Mouse (Mus musculus) erythroblast, embryonic 14.5 days (primary cell): ENCODE data around the gene Fbxo31. TPM values are rescaled to one million over a fixed set of nuclear protein-coding genes. Genes with fewer than 3 reads are reported as not detected.
A peak's percentile ranks its signal among the peaks of the same experiment; 100 is the strongest.

Source experiments
- H3K27me3 ChIP-seq: 2 replicates; pipeline ENCODE4 v1.6.1; 2012; ENCODE audit warnings: inconsistent platforms; ENCODE audit not compliant: control insufficient read depth
- H3K36me3 ChIP-seq: 2 replicates; pipeline ENCODE4 v1.6.1; 2012; ENCODE audit warnings: mild to moderate bottlenecking, inconsistent platforms; ENCODE audit not compliant: control insufficient read depth
- H3K4me1 ChIP-seq: 2 replicates; pipeline ENCODE4 v1.6.1; 2012; ENCODE audit warnings: inconsistent platforms; ENCODE audit not compliant: control insufficient read depth
- H3K4me3 ChIP-seq: replicated peaks from 2 replicates; pipeline ENCODE3; 2012; ENCODE audit warnings: moderate library complexity, mild to moderate bottlenecking, inconsistent platforms
- H3K9me3 ChIP-seq: 2 replicates; pipeline ENCODE4 v1.6.1; 2012; ENCODE audit warnings: low read length, inconsistent platforms, mixed read lengths; ENCODE audit not compliant: control insufficient read depth
- GATA1 ChIP-seq: IDR thresholded peaks from 2 replicates; pipeline ENCODE4 v1.6.1; 2012; ENCODE audit warnings: low read length, inconsistent platforms, mixed read lengths
- TAL1 ChIP-seq: IDR thresholded peaks from 3 replicates; pipeline ENCODE4 v1.6.1; 2012; ENCODE audit warnings: low read length, inconsistent platforms, mixed read lengths
- polyA plus RNA-seq: library from polyadenylated mRNA; stranded (reverse); fragments of >175 nt; gene quantifications from 2 replicates; pipeline ENCODE4 v1.2.3, GENCODE M21; 2012

Gene Fbxo31
- polyA plus RNA-seq, 1 experiment = 1.6 TPM

GRCm38 (mm10) chr8:121575661-121576060 lies 2.9 kb downstream of the Fbxo31 start:
- H3K36me3 ChIP-seq = peaks cover 9% of the 10 kb centered on the region
- no peak for TF ChIP-seq GATA1
- no peak for TF ChIP-seq TAL1
- peaks cover 79% of the 10 kb centered on the region for H3K4me1 ChIP-seq
- no peak overlapping the region for H3K4me3 ChIP-seq
- no peaks in the 10 kb centered on the region; the same call in 1 of the 2 replicates for H3K9me3 ChIP-seq
- H3K27me3 ChIP-seq = no peaks in the 10 kb centered on the region; the same call in 1 of the 2 replicates

- H3K36me3 ChIP-seq = peaks cover 14% of the 10 kb centered on the region
- peaks cover 71% of the 10 kb centered on the region for H3K4me1 ChIP-seq
- no peak overlapping the region for H3K4me3 ChIP-seq
- no peaks in the 10 kb centered on the region for H3K9me3 ChIP-seq
- no peaks in the 10 kb centered on the region for H3K27me3 ChIP-seq
- TF ChIP-seq TAL1 (no peak), GATA1 (no peak)
Measured at GRCm38 (mm10) chr8:121573275-121573674, 5.3 kb downstream of the Fbxo31 start.

GRCm38 (mm10) chr8:121572121-121572520 lies 6.5 kb downstream of the Fbxo31 start:
- Histone ChIP-seq H3K4me1 (peaks cover 62% of the 10 kb centered on the region), H3K4me3 (no peak overlapping the region), H3K9me3 (no peaks in the 10 kb centered on the region), H3K36me3 (peaks cover 14% of the 10 kb centered on the region), H3K27me3 (no peaks in the 10 kb centered on the region)
- TF ChIP-seq TAL1 = no peak
- TF ChIP-seq GATA1 = no peak

- H3K36me3 ChIP-seq = peaks cover 21% of the 10 kb centered on the region
- TF ChIP-seq TAL1 = no peak
- TF ChIP-seq GATA1 = no peak
- peak overlapping the region; percentile 2 for H3K4me3 ChIP-seq
- H3K9me3 ChIP-seq = no peaks in the 10 kb centered on the region
- H3K4me1 ChIP-seq = peaks cover 53% of the 10 kb centered on the region
- H3K27me3 ChIP-seq = no peaks in the 10 kb centered on the region
Measured at GRCm38 (mm10) chr8:121570801-121571200, 7.8 kb downstream of the Fbxo31 start.

GRCm38 (mm10) chr8:121570335-121570734 lies 8.3 kb downstream of the Fbxo31 start:
- Histone ChIP-seq H3K4me3 (peak overlapping the region; percentile 2), H3K27me3 (no peaks in the 10 kb centered on the region), H3K4me1 (peaks cover 53% of the 10 kb centered on the region), H3K36me3 (peaks cover 25% of the 10 kb centered on the region), H3K9me3 (no peaks in the 10 kb centered on the region)
- TF ChIP-seq TAL1 (no peak), GATA1 (no peak)

- H3K4me3 ChIP-seq = no peak overlapping the region
- peaks cover 36% of the 10 kb centered on the region for H3K4me1 ChIP-seq
- H3K9me3 ChIP-seq = no peaks in the 10 kb centered on the region
- peaks cover 31% of the 10 kb centered on the region for H3K36me3 ChIP-seq
- H3K27me3 ChIP-seq = no peaks in the 10 kb centered on the region
- TF ChIP-seq TAL1 (no peak), GATA1 (no peak)
Measured at GRCm38 (mm10) chr8:121568321-121568720, 10.3 kb downstream of the Fbxo31 start.

- Histone ChIP-seq H3K27me3 (no peaks in the 10 kb centered on the region), H3K36me3 (peaks cover 55% of the 10 kb centered on the region), H3K4me3 (no peak overlapping the region), H3K9me3 (no peaks in the 10 kb centered on the region), H3K4me1 (peaks cover 7% of the 10 kb centered on the region)
- TF ChIP-seq TAL1 = no peak
- no peak for TF ChIP-seq GATA1
Measured at GRCm38 (mm10) chr8:121563701-121564100, 14.9 kb downstream of the Fbxo31 start.

GRCm38 (mm10) chr8:121562941-121563351 lies 15.7 kb downstream of the Fbxo31 start:
- peaks cover 60% of the 10 kb centered on the region for H3K36me3 ChIP-seq
- no peak overlapping the region for H3K4me3 ChIP-seq
- peaks cover 1% of the 10 kb centered on the region; the same call in 1 of the 2 replicates for H3K4me1 ChIP-seq
- no peaks in the 10 kb centered on the region for H3K9me3 ChIP-seq
- no peak for TF ChIP-seq GATA1
- H3K27me3 ChIP-seq = no peaks in the 10 kb centered on the region

- H3K4me1 ChIP-seq = no peaks in the 10 kb centered on the region
- no peaks in the 10 kb centered on the region for H3K9me3 ChIP-seq
- no peak overlapping the region for H3K4me3 ChIP-seq
- no peaks in the 10 kb centered on the region for H3K27me3 ChIP-seq
- H3K36me3 ChIP-seq = peaks cover 63% of the 10 kb centered on the region
- TF ChIP-seq TAL1 (no peak), GATA1 (no peak)
Measured at GRCm38 (mm10) chr8:121561636-121562345, 16.8 kb downstream of the Fbxo31 start.
